Mouse (Mus musculus) liver, embryonic 15.5 days (tissue): ENCODE measurements around the gene Slc45a1. TPM values are rescaled to one million over a fixed set of nuclear protein-coding genes. Genes with fewer than 3 reads are reported as not detected.
"Not testable (repeated sequence)": the region's sequence is repeated elsewhere in the genome, so short reads cannot be mapped to it uniquely, and the experiment has no call there.

Experiments used
- ATAC-seq: fragments of 200-750 bp; cut with Nextera tagmentation; 2 replicates; pipeline ENCODE4 v1.8.0; 2017; ENCODE audit warnings: moderate number of reproducible peaks, mild to moderate bottlenecking, moderate library complexity; ENCODE audit not compliant: insufficient read depth
- H3K27ac ChIP-seq: fragments of 300-500 bp; sonication (generic); replicated peaks from 2 replicates; pipeline ENCODE4 v1.5.1; 2015; ENCODE audit warnings: mild to moderate bottlenecking, inconsistent platforms
- H3K27me3 ChIP-seq: fragments of 300-500 bp; sonication (generic); 2 replicates; pipeline ENCODE4 v1.6.1; 2015; ENCODE audit warnings: mild to moderate bottlenecking, inconsistent platforms
- H3K36me3 ChIP-seq: fragments of 300-500 bp; sonication (generic); replicated peaks from 2 replicates; pipeline ENCODE4 v1.6.1; 2015; ENCODE audit warnings: moderate library complexity, mild to moderate bottlenecking, inconsistent platforms
- H3K4me1 ChIP-seq: fragments of 300-500 bp; sonication (generic); replicated peaks from 2 replicates; pipeline ENCODE4 v1.6.1; 2015; ENCODE audit warnings: inconsistent platforms
- H3K4me2 ChIP-seq: fragments of 300-500 bp; sonication (generic); 2 replicates; pipeline ENCODE4 v1.6.1; 2015; ENCODE audit warnings: moderate library complexity, mild to moderate bottlenecking, inconsistent platforms
- H3K4me3 ChIP-seq: fragments of 300-500 bp; sonication (generic); replicated peaks from 2 replicates; pipeline ENCODE4 v1.5.1; 2015; ENCODE audit warnings: mild to moderate bottlenecking, inconsistent platforms
- H3K9ac ChIP-seq: fragments of 300-500 bp; sonication (generic); 2 replicates; pipeline ENCODE4 v1.6.1; 2015; ENCODE audit warnings: moderate library complexity, mild to moderate bottlenecking, inconsistent platforms
- H3K9me3 ChIP-seq: fragments of 300-500 bp; sonication (generic); replicated peaks from 2 replicates; pipeline ENCODE4 v1.6.1; 2016; ENCODE audit warnings: inconsistent platforms
- WGBS: fragments of 180-500 bp; shearing (Covaris S2); methylation state at CpG from one replicate; pipeline ENCODE4 v1.1.7; 2015; ENCODE audit warnings: mixed read lengths; ENCODE audit not compliant: insufficient replicate concordance; 5-methylcytosine and 5-hydroxymethylcytosine counted together
- polyA plus RNA-seq: library from polyadenylated mRNA; unstranded; fragments of >200 nt; fragmentation: Nextera tagmentation; extraction: Ambion mirVana; gene quantifications from 2 replicates; pipeline ENCODE4 v1.2.1, GENCODE M21; 2015

The Slc45a1 gene
- polyA plus RNA-seq, 1 experiment from 2014 or later: not detected

DNA sequence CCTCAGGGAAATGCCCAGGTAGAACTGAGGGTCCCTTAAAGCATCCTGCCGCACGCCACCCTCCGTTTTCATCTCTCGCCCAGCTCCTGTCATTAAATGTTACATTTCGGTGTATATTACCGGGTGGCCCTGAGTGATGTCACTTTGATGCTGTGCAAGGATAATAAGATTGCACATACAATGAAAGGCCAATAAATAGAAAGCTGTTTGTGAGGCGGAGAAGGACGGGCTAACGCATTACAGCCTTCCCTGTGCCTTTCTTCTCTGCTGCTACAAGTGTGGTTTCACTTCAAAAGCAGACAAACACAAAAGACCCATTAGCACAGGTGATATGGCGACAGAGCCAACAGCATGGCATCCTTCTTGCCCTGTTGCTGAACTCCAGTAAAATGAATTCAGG, 50.5 kb downstream of the Slc45a1 start:
- ATAC-seq: no peak
- H3K27me3 ChIP-seq: no peaks in the 10 kb centered on the region
- 84% methylated on average over 10 of the region's 10 CpGs for WGBS
- peaks cover 29% of the 10 kb centered on the region for H3K4me1 ChIP-seq
- H3K36me3 ChIP-seq: no peaks in the 10 kb centered on the region
- no peaks in the 10 kb centered on the region for H3K9me3 ChIP-seq
- no peak overlapping the region for H3K4me3 ChIP-seq
- H3K4me2 ChIP-seq: no peak overlapping the region
- H3K9ac ChIP-seq: no peak overlapping the region
- H3K27ac ChIP-seq: no peak overlapping the region

DNA sequence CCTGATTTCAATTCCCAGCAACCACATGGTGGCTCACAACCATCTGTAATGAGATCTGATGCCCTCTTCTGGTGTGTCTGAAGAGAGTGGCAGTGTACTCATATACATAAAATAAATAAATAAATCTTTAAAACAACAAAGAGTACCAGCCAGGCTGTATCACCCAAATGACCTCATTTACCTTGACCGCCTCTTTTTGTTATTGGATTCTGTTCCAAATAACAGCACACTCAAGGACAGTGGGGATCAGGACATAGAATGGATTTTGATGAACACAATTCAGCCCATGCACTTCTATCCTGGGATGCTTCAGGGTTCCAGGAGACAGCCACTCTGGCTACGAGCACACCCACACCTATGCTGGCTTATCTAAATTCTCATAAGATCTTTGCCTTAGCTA, 51.5 kb downstream of the Slc45a1 start:
- not testable (repeated sequence) for H3K27me3 ChIP-seq, ATAC-seq, H3K27ac ChIP-seq, H3K9me3 ChIP-seq, H3K36me3 ChIP-seq, H3K4me3 ChIP-seq, H3K9ac ChIP-seq, H3K4me2 ChIP-seq
- peaks cover 28% of the 10 kb centered on the region for H3K4me1 ChIP-seq
- WGBS: 78% methylated on average over 2 of the region's 2 CpGs

DNA sequence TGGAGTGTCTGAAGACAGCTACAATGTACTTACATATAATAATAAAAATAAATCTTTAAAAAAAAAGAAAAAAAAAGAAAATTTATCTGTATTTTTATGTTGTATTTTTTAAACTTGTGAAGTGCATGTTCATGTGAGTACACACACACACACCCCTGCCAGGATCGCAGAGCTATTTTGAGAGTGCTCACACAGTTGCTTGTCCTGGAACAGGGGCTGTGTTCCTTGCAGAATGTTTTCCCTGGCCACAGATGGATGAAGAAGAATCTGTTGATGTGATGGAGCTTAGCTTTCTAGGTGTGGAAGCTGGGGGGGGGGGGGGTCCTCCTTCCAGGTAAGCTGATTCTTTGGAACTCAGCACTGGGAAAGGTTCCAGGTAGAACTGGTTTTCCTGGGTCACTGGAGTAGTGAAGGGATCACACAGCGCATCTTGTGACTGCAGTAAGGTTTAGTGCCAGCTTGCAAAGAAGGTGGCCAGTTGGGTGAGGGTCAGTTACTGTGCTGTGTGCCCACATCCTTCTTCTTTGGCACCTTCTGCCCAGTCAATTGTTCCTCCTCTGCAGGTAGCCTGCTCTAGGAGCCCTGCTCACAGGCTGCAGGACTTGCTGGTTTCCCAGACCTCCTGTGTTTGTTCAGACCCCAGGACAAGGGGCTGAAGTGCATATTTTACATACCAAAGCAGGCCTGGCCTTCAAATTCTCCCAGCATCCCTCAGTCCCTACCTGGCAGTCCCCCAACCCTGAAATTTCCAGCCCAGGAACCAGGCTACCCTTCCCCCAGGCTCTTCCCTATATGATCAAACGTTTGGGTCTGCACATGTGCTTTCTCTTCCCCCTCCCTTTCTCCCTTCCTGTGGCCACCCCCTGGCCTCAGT, 52.6 kb downstream of the Slc45a1 start:
- Histone ChIP-seq H3K36me3 (no peaks in the 10 kb centered on the region), H3K9me3 (no peaks in the 10 kb centered on the region), H3K27ac (no peak overlapping the region), H3K4me1 (peaks cover 33% of the 10 kb centered on the region), H3K27me3 (no peaks in the 10 kb centered on the region), H3K4me2 (no peak overlapping the region), H3K9ac (no peak overlapping the region), H3K4me3 (no peak overlapping the region)
- WGBS: 61% methylated on average over 3 of the region's 3 CpGs
- ATAC-seq: no peak

DNA sequence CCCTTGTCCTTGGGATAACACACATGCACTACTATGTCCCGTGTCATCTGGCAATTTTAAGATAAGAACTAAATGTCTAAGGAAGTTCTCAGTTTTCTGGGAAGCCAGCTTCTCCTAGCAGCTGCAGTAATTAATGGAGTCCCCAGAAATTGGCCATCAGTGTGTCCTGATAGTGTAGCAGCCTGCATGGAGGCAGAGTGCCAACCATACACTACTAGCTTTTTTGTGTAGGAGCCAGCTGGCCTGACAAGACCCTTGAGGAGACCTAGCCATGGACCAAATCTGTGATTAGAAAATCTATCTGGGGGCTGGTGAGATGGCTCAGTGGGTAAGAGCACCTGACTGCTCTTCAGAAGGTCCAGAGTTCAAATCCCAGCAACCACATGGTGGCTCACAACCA, 53.3 kb downstream of the Slc45a1 start:
- H3K4me3 ChIP-seq: no peak overlapping the region
- no peak for ATAC-seq
- H3K9me3 ChIP-seq: no peaks in the 10 kb centered on the region
- H3K27ac ChIP-seq: no peak overlapping the region
- 40% methylated on average over 1 of the region's 1 CpGs for WGBS
- H3K4me1 ChIP-seq: peaks cover 39% of the 10 kb centered on the region
- H3K4me2 ChIP-seq: no peak overlapping the region
- H3K9ac ChIP-seq: no peak overlapping the region
- no peaks in the 10 kb centered on the region for H3K36me3 ChIP-seq
- no peaks in the 10 kb centered on the region for H3K27me3 ChIP-seq

DNA sequence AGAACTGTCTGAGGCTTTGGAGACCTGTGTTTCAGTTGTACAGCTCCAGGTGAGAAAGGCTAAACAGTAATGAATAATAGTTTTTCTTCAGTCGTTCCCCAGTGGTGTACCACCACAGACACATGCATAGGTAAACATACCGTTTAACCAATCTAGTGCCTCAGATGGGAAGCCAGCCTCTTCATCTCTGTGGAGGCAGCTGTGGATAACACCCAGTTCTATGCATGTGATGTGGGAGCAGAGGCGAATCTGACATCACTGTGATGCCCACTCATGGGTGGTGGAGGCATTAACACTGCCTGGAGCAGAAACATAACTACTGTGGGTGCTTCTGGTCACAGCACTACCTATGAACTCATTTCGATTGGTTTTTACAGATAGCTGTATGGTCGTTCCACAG, 56.0 kb downstream of the Slc45a1 start:
- H3K27me3 ChIP-seq: no peaks in the 10 kb centered on the region
- no peaks in the 10 kb centered on the region for H3K36me3 ChIP-seq
- peaks cover 65% of the 10 kb centered on the region for H3K4me1 ChIP-seq
- no peak overlapping the region for H3K4me3 ChIP-seq
- H3K4me2 ChIP-seq: no peak overlapping the region
- H3K27ac ChIP-seq: no peak overlapping the region
- no peak for ATAC-seq
- H3K9me3 ChIP-seq: no peaks in the 10 kb centered on the region
- 64% methylated on average over 5 of the region's 5 CpGs for WGBS
- no peak overlapping the region for H3K9ac ChIP-seq

DNA sequence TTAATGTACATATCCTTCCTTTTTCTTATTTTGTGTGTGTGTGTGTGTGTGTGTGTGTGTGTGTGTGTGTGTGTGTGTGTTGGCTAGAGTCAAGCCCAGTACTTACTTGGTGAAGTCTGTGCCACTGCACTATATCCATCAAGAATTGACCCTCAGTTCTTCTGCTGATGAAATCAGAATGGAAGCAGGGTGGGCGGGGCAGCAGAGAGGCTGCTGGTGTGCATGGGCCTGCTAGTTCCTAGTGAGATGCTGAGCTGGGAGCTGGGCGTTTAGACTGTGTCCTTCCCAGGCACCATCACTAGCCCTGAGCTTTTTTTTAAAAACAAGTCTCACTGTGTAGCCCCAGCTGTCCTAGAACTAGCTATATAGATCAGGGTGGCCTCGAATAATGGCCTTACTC, 56.9 kb downstream of the Slc45a1 start:
- no peaks in the 10 kb centered on the region for H3K27me3 ChIP-seq
- no peaks in the 10 kb centered on the region for H3K9me3 ChIP-seq
- H3K4me1 ChIP-seq: peaks cover 74% of the 10 kb centered on the region
- H3K27ac ChIP-seq: no peak overlapping the region
- ATAC-seq: no peak
- no peak overlapping the region for H3K4me3 ChIP-seq
- H3K9ac ChIP-seq: no peak overlapping the region
- 58% methylated on average over 3 of the region's 3 CpGs for WGBS
- H3K36me3 ChIP-seq: no peaks in the 10 kb centered on the region
- H3K4me2 ChIP-seq: no peak overlapping the region

DNA sequence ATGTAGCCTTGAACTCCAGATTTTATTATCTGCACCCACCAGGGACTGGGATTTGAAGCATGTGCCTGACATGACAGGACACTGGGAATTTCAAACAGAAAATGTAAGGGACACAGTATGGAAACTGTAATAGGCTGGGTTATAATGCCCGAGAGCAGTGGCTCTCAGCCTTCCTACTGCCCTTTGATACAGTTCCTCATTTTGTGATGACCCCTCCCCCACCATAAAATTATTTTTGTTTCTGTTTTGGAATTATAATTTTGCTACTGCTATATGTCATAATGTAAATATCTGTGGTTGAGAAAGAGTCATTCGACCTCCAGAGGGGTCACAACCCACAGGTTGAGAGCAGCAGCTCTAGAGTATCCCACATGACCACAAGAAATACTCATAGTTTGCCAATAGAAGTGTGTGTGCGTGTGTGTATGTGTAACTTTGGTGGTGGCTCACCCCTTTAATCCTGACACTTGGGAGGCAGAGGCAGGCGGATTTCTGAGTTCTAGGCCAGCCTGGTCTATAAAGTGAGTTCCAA, 57.6 kb downstream of the Slc45a1 start:
- Histone ChIP-seq H3K36me3 (no peaks in the 10 kb centered on the region), H3K27me3 (no peaks in the 10 kb centered on the region), H3K9me3 (no peaks in the 10 kb centered on the region), H3K4me2 (no peak overlapping the region), H3K4me1 (peaks cover 74% of the 10 kb centered on the region), H3K27ac (peak overlapping the region; percentile 58), H3K4me3 (no peak overlapping the region), H3K9ac (no peak overlapping the region; the same call in 1 of the 2 replicates)
- no peak for ATAC-seq
- 67% methylated on average over 4 of the region's 4 CpGs for WGBS

DNA sequence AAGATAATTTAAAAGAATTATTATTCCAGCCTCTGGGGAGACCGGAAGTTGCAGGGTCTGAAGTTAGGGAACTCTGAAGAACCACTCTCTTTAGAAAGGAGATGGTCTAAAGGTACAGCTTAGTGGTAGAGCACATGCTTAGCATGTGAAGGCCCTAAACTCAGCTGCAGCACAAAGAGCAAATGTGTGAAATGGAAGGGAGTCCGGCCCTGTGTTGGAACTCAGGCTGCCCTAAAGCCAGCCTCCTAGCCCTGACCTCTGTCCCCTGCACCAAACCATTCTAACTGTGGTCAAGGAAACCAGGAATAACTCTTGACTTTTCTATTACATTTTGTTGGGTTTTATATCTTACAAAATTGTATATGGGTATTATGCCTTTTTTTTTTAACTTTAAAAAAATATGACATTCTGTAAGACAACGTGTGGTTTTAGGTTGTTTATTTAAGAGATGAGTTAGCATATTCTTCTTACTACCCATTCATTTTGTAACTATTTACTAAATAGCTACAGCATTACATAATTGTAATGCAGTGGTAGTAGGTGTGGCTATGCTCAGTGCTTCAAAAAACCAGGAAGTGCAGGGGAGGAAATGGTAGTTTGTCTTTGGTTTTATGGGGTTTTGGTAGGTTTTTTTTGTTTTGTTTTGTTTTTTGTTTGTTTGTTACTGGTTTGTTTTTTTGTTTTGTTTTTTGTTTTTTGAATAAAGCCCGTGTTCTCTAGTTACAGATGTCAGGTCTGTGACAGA, 58.3 kb downstream of the Slc45a1 start:
- Histone ChIP-seq H3K4me2 (no peak overlapping the region), H3K27me3 (no peaks in the 10 kb centered on the region), H3K27ac (peak overlapping the region; percentile 58), H3K4me3 (no peak overlapping the region), H3K9me3 (no peaks in the 10 kb centered on the region), H3K9ac (no peak overlapping the region; the same call in 1 of the 2 replicates), H3K4me1 (peaks cover 71% of the 10 kb centered on the region), H3K36me3 (no peaks in the 10 kb centered on the region)
- no peak for ATAC-seq
- WGBS: 53% methylated on average over 4 of the region's 4 CpGs

DNA sequence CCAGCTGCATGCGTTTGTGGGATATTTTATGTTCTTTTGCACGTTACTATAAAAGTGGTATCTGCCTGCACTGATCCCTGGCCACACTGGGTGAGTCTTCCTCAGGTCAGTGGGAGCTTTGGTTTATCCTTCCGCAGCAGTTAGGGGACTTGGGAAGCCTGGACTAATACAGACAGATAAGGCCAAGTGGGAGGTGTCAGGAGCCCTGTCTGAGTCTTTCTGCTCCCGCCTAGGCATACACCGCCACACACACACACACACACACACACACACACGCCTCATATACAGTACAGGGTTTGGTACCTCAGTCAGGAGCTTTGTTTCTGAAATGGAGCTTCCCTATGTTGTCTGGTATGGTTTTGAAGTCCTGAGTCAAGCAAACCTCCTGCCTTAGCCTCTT, 59.9 kb downstream of the Slc45a1 start:
- Histone ChIP-seq H3K27me3 (no peaks in the 10 kb centered on the region), H3K9ac (no peak overlapping the region), H3K27ac (peak overlapping the region; percentile 56), H3K9me3 (no peaks in the 10 kb centered on the region), H3K4me2 (peak overlapping the region; percentile 25), H3K4me3 (no peak overlapping the region), H3K4me1 (peaks cover 79% of the 10 kb centered on the region), H3K36me3 (no peaks in the 10 kb centered on the region)
- peak; percentile 76 for ATAC-seq
- WGBS: 17% methylated on average over 6 of the region's 6 CpGs

DNA sequence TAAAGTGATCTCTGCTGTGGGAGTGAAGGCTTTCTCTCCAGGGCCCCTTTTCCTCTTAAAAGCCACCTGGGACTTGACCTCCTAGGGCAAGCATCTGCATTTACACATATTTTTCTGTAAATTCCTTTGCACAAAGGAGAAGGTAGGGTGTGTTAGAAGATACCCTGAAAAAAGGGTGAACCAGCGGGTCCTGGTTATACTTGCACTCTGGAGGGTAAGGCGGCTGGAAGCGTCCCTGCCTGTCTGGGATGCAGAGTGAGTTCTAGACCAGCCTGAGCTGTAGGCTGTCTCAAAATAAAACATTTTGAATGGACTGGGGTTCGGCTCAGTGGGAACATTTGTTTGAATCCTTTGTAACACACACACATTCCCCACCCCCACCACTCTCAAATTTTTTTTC, 60.4 kb downstream of the Slc45a1 start:
- H3K27ac ChIP-seq: no peak overlapping the region
- no peak for ATAC-seq
- no peaks in the 10 kb centered on the region for H3K27me3 ChIP-seq
- H3K4me3 ChIP-seq: no peak overlapping the region
- H3K36me3 ChIP-seq: no peaks in the 10 kb centered on the region
- peak overlapping the region; percentile 25; the same call in 1 of the 2 replicates for H3K4me2 ChIP-seq
- peaks cover 79% of the 10 kb centered on the region for H3K4me1 ChIP-seq
- WGBS: 68% methylated on average over 4 of the region's 4 CpGs
- H3K9ac ChIP-seq: no peak overlapping the region
- no peaks in the 10 kb centered on the region for H3K9me3 ChIP-seq

DNA sequence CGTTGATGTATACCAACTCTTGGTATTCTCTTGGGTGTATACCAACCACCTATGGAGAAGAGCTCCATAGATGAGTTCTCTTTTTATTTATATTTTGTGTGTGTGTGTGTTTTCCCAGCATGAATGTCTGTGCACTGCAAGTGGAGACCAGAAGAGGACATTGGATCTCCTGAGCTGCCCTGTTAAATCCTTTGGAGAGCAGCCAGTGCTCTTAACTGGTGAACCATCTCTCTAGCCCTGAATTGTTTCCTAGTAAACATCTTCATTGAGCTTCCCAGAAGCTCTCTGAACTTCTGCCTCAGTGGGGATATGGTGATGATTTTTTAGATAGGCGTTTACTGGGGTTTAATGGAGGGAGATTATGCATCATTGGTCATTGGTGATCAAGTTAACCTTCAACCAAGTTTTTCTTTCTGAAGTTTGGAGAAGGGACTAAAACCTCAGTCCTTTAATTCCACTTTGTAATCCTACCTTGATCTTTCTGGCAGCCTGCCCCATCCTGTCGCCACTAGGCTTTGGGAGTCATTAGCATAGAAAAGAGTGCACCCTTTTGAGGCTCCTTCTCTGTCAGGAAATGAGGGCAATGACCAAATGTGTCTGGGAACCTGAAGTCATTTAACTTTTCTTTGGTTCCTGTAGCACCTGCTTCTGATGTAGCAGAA, 61.2 kb downstream of the Slc45a1 start:
- Histone ChIP-seq H3K27me3 (no peaks in the 10 kb centered on the region), H3K4me3 (no peak overlapping the region), H3K9me3 (no peaks in the 10 kb centered on the region), H3K27ac (peak overlapping the region; percentile 3; the same call in 1 of the 2 replicates), H3K9ac (no peak overlapping the region), H3K4me2 (no peak overlapping the region), H3K36me3 (no peaks in the 10 kb centered on the region), H3K4me1 (peaks cover 80% of the 10 kb centered on the region)
- ATAC-seq: no peak
- 52% methylated on average over 3 of the region's 3 CpGs for WGBS
